Mouse (Mus musculus): ENCODE data around the gene Crim1.

The Crim1 gene

DNA sequence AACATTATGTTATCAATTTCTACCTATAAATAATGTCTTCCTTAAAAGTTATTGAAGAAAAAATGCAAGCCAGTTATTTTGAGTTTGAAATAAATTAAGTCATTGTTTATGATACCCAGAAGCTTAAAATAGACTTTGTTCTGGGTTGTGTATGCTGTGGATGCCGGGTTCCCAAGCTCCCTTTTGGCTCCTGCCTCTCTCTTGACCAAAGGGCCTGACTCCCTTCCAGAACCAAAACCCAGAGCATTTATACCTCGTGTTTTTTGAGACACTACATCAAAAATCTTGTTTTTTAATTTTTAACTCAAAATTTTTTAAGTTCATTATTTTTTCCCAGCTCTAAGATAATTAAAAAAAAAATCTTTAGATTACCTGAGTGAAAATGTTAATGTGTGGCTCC lies 87.3 kb downstream of the Crim1 start:
- DNase-seq (ENCODE audit: low spot score): no peak

DNA sequence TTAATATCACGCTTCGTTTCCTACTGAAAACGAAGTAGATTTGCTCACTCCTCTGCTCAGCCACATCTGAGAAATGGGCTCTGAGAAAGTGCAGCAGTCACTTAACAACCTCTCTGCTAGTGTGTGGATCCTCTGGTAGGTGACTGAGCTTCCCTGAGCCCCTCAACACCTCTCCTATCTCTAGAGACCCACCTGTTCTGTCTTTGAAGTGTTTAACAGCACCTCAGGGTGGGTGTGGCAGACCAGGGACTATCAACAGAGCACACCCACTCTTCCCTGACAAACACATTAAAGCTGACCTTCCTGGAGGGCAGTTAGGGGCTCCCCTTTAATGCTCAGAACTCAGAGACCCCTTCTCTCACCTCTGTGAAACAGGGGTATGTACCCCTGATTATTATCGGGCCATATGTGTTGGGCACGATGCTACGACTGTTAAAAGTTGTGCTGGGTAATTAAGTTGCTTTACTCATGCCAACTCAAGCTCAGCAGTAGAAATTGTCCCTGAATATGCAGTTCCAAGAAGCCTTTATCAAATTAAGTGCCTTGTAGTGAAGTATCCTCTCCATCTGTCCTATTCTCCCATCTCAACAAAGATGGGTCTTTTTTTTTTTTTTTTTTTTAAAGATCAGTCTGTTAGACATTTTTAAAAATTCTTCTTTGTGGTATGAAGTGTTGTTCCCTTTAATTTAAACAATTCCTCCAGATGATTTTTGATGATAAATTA lies 90.3 kb downstream of the Crim1 start:
- DNase-seq (ENCODE audit: low spot score): no peak

DNA sequence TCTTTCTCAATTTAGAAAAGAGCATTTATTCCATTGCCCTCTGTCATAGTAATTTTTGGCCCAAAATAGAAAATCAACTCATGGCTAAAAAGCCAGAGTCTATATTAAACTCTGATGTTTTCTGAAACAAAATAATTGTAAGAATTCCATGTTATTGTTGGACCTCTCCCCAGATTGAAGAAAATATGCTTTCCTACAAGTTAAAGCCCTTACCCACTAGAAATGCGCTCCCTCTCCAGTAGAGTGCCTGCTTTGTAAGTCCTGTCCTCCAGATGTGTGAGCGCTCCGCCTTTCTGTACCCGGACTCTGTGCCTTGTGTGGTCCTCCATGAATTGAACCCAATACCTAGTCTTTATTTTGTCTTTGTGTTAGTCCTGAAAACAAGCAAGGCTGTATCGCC lies 91.0 kb downstream of the Crim1 start:
- DNase-seq (ENCODE audit: low spot score): no peak

DNA sequence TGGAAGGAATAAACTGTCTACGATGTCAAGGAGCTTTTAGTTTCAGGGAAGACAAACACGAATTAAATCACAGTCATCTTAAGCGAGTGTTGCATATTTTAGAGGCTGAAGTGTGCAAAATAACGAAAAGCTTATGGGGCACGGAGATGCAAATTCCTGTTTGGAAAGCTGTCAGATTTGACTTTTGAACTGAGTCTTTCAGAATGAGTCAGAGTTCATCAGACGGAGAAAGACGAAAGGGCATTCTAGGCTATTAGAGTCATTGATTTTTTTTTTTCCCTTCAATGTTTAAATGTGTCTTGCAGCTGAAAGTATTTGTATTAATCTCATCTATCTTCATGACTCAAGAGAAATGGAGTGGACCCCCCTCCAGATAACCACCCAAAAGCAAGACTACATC lies 92.3 kb downstream of the Crim1 start:
- DNase-seq (ENCODE audit: low spot score): no peak

DNA sequence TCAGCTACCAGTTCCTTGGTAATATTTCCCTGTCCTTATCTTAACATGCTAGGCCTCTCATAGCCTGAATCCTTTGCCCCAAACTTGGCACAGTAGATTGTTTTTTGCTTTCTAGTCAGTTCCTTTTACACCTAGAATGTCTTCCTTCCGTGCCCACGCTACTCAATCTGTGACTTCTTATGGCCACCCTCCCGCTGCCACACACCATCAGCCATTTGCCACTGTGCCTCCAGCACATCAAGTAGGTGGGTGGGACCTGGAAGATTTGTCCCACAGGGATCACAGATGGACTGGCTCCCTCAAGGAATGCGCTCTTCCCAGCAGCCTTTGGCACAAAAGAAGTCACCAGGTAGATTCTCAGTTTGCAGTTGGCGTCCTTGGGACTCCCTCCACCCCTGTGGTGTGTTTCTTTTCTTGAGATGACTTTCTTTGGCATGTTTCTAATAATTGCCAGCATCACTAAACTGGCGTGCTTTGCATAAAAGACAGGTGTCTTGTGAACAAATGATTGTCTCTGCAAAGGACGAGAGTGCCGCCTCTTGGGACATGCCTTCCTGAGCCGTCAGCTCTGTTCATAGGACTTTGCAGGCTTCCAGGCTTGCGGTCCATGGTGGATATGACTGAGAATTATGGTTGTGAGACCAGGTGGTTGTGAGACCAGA lies 92.9 kb downstream of the Crim1 start:
- no peak for DNase-seq (ENCODE audit: low spot score)

DNA sequence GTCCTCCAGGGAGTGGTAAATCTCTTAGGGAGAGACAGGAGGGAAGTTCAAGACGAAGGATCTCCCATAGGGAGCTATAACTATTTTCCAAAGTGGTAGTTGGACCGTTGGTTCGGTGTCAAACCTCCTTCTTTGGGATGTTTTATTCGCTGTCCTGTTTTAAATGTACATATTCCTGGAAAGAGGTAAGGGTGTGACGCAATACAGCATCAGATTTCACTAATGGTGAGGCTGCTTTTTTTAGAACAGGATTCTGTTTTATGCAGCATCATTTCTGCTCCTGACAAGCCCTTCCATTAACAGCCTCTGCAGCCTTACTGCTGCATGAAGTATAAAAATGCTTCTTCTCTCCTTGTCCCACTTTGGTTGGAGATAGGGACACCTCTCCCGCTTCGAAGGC lies 95.9 kb downstream of the Crim1 start:
- DNase-seq (ENCODE audit: low spot score): no peak

DNA sequence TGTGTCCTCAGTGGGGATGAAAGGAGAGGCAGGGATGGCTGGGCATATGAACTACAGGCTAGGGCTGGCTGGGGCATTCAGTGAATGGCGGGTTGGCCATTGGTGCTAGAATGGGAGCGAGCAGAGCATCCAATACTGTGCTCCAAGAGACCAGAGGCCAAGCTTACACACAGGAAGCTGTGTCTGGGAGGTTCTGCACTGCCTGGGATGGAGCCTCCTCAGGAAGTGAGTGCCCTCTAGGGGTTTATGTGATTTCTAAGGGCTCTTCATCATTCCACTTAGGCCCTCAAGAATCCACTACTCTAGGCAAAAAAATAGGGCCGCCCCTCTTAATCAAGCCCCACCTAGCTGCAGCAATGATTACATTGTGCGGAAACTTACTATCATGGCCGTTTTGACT lies 98.1 kb downstream of the Crim1 start:
- no peak for DNase-seq (ENCODE audit: low spot score)

DNA sequence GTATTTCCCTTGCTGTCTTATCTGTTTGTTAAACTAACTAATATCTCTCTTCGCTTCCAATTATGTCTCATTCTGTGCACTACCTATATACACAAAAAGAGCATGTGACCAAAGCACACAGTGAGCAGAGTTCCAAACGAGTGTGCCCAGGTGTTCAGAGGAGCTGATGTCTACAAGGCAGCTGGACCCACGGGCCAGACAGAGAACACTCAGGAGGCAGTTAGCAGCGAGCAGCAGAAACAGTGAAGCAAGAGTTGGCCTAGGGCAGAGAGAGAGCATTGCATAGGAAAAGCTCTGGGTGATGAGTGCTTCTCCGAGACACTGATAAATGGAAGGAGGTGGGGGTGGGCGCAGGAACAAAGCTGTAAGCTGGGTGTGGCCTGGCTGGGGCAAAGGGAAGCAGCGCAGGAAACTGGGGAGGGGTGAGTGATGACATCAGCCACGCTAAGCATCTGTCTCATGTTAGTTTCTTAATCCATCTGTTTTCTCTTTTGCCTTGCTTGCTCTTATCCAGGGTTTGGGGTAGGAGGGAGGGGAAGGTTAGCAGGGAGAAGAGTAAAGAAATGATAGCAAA lies 99.0 kb downstream of the Crim1 start:
- DNase-seq (ENCODE audit: low spot score): no peak

DNA sequence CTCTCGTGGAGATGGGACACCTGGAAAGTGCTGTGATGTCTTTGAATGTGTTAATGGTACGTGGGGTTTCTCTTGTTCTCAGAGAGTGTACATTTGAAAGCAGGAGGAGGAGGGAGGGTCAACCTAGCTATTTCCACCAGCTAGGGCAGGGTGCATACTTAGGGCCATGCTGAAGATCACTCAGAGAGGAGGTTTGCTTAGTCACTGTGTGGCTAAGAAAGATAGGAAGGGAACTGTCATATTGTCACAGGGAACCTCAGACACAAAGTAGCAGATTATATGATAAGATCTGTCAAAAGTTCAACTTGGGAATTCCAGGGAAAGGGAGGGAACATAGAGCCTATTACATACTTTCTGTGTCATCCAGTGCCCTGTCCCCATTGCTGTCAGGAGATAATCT lies 103.0 kb downstream of the Crim1 start:
- DNase-seq (ENCODE audit: low spot score): no peak

DNA sequence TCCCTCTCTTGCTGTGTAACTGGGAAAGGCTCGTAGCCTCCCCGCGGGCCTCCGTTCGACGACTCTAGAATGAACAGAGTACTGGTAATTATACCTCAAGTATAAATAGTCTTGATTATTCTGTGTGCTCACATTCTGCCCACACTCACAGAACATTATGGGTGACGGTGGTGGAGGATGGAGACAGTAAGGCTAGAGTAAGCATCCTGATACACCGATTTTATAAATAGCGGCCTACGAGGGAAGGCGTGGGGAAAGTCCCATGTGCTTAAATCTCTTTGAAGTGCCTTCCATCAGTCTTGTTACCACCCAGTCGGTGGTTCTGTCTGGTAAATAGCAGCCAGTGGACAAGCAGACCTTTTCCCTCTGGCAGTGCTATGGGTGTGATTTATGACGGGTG lies 104.0 kb downstream of the Crim1 start:
- DNase-seq (ENCODE audit: low spot score): no peak

DNA sequence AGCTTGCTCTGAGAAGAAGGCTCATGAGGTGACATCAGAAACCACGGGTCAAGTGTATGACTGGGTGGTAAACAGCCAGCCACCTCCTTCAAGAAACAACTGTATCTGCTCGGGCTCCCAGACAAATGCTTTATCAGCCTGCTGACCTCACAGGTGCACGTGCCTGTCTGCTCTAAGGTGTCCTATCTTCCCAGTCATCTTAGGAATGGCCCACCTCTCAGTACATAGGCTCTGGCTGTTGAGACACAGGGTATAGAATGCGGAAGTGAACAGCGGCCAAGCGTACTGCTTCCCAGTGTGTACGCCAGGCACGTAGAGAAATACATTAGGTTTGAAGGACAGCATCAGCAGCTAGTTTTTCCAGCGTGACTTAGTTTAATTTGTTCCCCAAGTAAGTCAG lies 106.4 kb downstream of the Crim1 start:
- DNase-seq (ENCODE audit: low spot score): no peak

DNA sequence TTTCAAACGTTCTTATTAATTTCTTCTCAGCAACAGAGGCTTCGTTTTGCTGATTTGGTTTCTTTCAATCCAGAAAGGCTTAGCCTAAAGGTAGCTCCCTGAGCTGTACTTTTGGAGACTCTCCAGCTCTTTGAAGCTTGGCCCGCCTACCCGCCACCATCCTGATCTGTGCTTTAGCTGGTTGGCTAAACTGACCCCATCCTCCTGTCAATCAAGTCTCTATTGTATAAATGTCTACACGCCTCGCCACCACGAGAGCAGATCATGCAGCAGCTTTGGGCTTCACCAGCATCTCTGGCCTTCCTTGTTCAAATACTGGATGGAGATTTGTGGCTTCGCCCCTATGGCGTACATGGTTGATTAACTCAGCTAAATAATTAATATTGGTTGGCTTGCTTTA lies 108.2 kb downstream of the Crim1 start:
- DNase-seq (ENCODE audit: low spot score): peak; percentile 15

DNA sequence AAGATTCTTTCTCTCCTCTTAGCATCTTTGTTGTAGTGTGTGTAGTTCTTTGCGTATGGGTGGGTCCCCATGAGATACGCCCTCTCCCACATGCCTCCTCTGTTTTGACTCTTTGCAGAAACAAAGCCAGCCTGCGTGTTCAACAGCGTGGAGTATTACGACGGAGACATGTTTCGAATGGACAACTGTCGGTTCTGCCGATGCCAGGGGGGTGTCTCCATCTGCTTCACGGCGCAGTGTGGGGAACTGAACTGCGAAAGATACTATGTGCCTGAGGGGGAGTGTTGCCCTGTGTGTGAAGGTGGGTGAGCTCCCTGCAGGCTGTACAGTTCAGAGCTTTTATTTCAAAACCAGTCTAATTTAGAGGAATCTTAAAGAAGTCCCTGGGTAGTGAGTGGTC lies 113.0 kb downstream of the Crim1 start:
- no peak for DNase-seq (ENCODE audit: low spot score)

DNA sequence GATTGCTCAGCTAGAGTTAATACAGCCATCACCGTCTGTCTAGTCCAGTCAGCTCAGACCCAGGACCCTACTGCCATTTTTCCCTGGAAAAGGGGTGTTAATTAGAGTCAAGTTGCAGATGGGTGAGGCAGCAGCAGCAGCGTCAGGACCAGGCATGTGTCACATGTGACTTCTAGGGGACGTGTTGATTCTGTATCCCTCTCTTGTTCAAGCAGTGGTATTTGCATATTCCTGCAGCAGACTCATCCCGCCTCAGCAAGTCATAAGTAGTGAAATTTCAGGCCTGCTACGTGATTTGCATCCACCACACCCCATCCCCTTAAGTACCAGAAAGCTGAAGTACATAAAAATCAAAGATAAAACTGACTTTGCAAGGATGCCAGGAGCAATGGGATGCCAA lies 113.6 kb downstream of the Crim1 start:
- no peak for DNase-seq (ENCODE audit: low spot score)

DNA sequence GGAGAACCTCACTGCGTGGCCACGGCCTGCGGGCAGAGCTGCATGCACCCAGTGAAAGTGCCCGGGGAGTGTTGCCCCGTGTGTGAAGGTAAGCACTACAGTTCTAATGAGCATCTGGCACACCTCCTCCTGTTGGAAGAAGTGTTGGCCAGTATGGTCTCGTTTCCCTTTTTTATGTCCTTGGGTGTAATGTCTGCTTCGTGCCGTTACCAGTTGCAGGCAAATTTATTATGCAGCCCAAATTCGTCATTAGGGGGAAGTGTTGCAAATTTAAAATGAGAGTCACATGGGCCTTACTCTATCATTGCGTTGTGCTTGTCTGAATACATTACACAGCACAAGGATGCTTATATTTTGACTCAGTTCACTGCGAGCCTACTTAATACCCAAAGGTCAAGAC lies 115.6 kb downstream of the Crim1 start:
- no peak for DNase-seq (ENCODE audit: low spot score)

DNA sequence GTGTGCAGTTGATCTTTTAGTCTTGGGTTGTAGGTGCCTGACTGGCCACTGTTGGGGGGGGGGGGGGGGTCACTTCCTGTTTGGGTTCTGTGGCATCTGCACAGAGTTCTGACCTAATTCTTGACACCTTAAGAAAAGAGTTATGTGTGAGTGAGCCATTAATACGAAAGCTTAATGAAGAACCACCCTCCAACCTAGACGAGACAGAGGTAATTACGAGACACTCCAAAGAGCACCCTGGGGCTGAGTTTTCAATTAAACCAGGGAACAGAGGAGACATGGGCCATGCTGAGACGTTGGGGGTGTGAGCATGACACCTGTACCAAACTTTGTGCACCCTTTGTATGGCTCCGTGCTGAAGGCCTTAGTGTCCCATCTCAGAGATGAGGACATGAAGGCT lies 117.3 kb downstream of the Crim1 start:
- no peak for DNase-seq (ENCODE audit: low spot score)

DNA sequence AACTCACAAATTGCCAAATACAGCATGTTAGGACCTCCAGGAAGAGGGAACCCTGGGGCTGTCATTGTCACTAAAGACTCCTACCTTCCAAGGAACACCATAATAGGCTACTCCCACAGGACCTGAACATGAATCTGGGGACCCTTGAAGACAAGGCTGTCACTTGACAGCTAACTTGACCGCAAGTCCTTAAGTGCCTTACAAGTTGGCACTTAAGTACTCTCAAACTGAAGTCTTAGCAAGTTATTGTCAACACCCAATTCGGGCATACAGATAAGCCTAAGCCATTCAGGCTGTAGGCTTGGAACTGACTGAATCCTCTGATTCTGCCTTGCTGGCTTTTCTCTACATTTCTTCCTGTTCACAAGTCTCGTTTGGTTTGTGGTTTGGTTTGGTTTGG lies 118.8 kb downstream of the Crim1 start:
- DNase-seq (ENCODE audit: low spot score): no peak

DNA sequence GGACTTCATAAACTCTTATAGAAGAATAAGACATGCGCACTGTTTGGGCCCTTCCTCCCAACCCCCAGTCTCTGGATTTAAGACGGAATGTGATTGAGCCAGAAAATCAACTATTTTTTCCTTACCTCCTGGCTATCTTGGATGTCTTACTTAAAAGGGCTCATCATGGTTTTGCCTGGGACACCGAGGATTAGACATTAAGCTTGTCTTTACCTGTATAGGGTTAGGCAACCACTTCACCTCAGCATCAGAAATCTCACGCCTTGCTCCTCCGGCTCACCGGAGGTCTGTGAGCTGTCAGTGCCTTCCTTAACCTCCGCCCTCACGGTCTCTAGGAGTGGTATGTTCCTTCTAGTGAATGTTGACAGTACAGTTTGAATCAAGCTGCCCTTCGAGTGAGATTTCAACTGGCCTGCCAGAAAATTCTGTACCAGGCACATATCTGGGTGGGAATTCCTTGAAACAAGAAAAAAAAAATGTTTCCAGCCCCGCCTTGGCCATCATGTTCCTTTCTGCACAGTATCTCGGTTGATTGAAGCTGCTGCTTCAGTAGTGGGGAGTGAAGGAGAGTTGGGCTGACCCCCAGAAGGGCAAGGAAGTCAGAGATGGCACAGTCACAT lies 121.3 kb downstream of the Crim1 start:
- DNase-seq (ENCODE audit: low spot score): no peak

DNA sequence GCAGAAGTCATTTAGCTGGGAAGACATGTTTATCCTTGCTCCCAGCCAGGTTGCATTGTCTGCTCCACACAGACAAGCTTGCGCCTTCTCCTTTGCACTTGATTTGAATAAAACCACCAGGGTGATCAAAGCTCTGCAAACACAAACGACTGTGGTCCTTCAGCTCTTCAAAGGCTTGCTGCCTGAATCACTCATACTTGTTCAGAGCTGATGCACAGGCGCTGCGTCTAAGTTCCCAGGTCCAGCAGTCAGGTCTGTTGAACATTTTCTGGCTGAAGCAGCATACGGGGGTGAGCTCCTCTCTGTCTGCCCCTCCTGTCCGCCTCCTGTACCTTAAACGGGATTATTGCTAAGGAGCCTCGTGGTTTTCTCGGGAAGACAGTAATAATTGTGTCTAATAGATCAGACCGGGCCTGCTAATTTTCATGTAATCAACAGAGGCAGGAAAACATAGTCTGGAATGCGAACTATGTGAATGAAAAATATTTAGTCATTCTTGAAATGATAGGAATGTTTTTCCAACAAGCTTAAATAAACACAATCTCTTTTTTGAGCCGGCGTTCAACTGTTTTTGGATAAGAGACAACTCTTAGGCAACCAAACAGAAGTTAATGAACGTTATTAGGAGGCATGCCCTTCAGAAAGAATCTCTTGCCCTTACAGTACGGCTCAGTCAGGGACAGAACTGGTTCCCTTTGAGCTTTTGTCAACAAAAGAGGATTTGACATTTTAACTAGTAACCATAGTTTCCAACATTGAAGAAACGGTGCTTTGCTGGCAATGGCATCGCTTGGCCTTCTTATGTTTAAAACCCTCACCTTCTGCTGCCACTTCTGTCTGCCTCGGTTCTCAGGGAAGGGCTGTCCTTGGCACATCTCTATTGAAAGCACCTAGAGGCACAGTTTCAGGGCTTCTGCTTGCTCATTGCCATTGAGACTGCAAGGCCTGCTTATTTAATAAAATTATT lies 122.6 kb downstream of the Crim1 start:
- DNase-seq (ENCODE audit: low spot score): no peak

DNA sequence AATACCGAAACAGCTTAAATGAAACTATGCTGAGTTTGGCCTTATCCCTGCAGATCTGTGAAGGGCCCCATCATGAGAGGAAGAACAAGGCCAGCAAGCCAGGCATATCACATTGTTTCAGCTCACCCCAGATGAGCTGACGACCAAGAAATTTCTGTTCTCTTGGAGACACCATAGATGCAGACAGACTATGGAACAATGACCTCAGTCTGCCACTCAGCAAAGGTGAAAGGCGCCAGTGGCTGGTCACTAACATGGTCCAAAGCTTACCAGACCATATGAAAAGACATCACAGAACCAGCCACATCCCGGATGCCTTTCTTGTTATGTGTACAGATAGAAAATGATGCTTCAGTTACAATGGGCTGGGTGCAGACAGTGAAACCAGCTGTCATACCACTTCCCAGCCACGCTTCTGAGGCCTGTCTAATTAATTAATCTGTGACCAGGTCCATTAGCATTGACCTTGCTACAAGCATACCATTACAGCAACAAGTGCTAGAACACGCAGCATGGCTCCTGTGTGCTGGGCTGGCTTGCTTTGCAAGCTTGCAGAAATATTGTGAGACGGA lies 125.8 kb downstream of the Crim1 start:
- DNase-seq (ENCODE audit: low spot score): peak; percentile 46

DNA sequence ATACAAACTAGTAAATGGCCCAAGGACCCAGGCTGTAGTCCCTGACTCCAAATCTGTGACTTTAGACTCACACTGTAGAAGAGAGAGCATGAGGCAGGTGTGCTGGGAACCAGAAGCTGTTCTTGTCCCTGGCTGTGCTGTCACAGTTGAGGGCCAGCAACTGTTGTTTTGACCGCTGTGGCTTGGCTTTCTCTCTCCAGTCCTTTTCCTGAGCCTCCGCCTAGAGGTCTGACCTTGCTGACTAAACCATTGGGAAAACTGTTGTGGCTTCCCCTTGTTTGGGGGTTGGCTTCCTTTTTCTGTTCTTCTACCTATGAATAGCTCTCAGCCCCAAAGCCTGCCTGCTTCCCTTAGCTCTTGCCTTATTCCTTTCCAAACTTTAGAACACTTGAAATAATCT lies 126.3 kb downstream of the Crim1 start:
- DNase-seq (ENCODE audit: low spot score): no peak

DNA sequence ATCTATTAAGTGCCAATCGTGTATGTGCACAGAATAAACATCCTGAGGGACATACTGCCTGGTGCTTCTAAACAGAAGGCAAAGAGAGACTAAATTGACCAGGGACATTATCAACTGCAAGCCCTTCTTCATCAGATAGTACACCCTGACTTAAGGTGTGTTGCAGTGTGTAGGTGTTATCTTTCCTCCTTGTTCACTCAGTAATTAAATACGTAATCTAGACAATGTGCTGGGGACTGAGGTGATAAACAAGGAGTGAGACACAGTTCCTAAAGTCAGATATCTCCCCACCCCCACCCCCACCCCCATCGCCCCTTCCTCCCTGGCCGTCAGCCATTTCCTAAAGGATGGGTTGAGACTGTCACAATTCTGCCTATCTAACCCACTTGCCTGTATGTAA lies 127.1 kb downstream of the Crim1 start:
- DNase-seq (ENCODE audit: low spot score): no peak
